Mouse (Mus musculus): ENCODE results near the gene Bhlhe40. TPM values are rescaled to one million over a fixed set of nuclear protein-coding genes. Genes with fewer than 3 reads are reported as not detected.

The Bhlhe40 gene
- polyA plus RNA-seq, 1 experiment from 2014 or later: 25.1 TPM

GRCm38 (mm10) chr6:108696822-108697202, 36.4 kb downstream of the Bhlhe40 start:
- Histone ChIP-seq H3K4me1 (replicated peaks) (peaks cover 8% of the 10 kb centered on the region), H3K4me3 (no peak overlapping the region), H3K4me2 (no peak overlapping the region), H3K9ac (no peak overlapping the region), H3K27me3 (no peaks in the 10 kb centered on the region), H3K36me3 (no peaks in the 10 kb centered on the region), H3K9me3 (replicated peaks) (no peaks in the 10 kb centered on the region), H3K27ac (no peak overlapping the region)
- WGBS: 91% methylated on average over 3 of the region's 3 CpGs
- no peak for ATAC-seq (replicated peaks; ENCODE audit: insufficient number of reproducible peaks, insufficient read depth, low FRiP score, low read depth)

- H3K27ac ChIP-seq: no peak overlapping the region
- WGBS: 89% methylated on average over 10 of the region's 10 CpGs
- no peak overlapping the region for H3K9ac ChIP-seq
- H3K27me3 ChIP-seq: no peaks in the 10 kb centered on the region
- H3K36me3 ChIP-seq: no peaks in the 10 kb centered on the region
- no peak overlapping the region for H3K4me2 ChIP-seq
- ATAC-seq (replicated peaks; ENCODE audit: insufficient number of reproducible peaks, insufficient read depth, low FRiP score, low read depth): no peak
- peaks cover 8% of the 10 kb centered on the region for H3K4me1 ChIP-seq (replicated peaks)
- no peaks in the 10 kb centered on the region for H3K9me3 ChIP-seq (replicated peaks)
- no peak overlapping the region for H3K4me3 ChIP-seq
Measured at GRCm38 (mm10) chr6:108697345-108697744, 36.9 kb downstream of the Bhlhe40 start.

GRCm38 (mm10) chr6:108698343-108698870, 38.0 kb downstream of the Bhlhe40 start:
- H3K27ac ChIP-seq: no peak overlapping the region
- peaks cover 8% of the 10 kb centered on the region for H3K4me1 ChIP-seq (replicated peaks)
- 67% methylated on average over 4 of the region's 4 CpGs for WGBS
- no peaks in the 10 kb centered on the region for H3K27me3 ChIP-seq
- H3K4me2 ChIP-seq: no peak overlapping the region
- H3K4me3 ChIP-seq: no peak overlapping the region
- no peak for ATAC-seq (replicated peaks; ENCODE audit: insufficient number of reproducible peaks, insufficient read depth, low FRiP score, low read depth)
- no peaks in the 10 kb centered on the region for H3K9me3 ChIP-seq (replicated peaks)
- H3K36me3 ChIP-seq: no peaks in the 10 kb centered on the region
- no peak overlapping the region for H3K9ac ChIP-seq

GRCm38 (mm10) chr6:108699679-108700078, 39.2 kb downstream of the Bhlhe40 start:
- WGBS: 66% methylated on average over 3 of the region's 3 CpGs
- Histone ChIP-seq H3K9ac (no peak overlapping the region), H3K27ac (no peak overlapping the region), H3K4me1 (replicated peaks) (peaks cover 11% of the 10 kb centered on the region), H3K9me3 (replicated peaks) (no peaks in the 10 kb centered on the region), H3K27me3 (no peaks in the 10 kb centered on the region), H3K4me3 (no peak overlapping the region), H3K36me3 (no peaks in the 10 kb centered on the region), H3K4me2 (no peak overlapping the region)
- ATAC-seq (replicated peaks; ENCODE audit: insufficient number of reproducible peaks, insufficient read depth, low FRiP score, low read depth): no peak

GRCm38 (mm10) chr6:108700638-108701343, 40.4 kb downstream of the Bhlhe40 start:
- Histone ChIP-seq H3K4me2 (peak overlapping the region; percentile 53), H3K27ac (no peak overlapping the region), H3K4me3 (0 out of 2 replicates have a peak overlapping the region, but pooled peaks have one; percentile 8), H3K9ac (no peak overlapping the region), H3K4me1 (replicated peaks) (peaks cover 12% of the 10 kb centered on the region), H3K9me3 (replicated peaks) (no peaks in the 10 kb centered on the region), H3K27me3 (no peaks in the 10 kb centered on the region), H3K36me3 (no peaks in the 10 kb centered on the region)
- whole genome bisulfite sequencing: 17% methylated on average over 17 of the region's 17 CpGs
- no peak for ATAC-seq (replicated peaks; ENCODE audit: insufficient number of reproducible peaks, insufficient read depth, low FRiP score, low read depth)

GRCm38 (mm10) chr6:108702648-108703047, 42.2 kb downstream of the Bhlhe40 start:
- Histone ChIP-seq H3K9ac (no peak overlapping the region), H3K36me3 (no peaks in the 10 kb centered on the region), H3K27me3 (no peaks in the 10 kb centered on the region), H3K27ac (no peak overlapping the region), H3K4me2 (no peak overlapping the region), H3K9me3 (replicated peaks) (no peaks in the 10 kb centered on the region), H3K4me1 (replicated peaks) (peaks cover 12% of the 10 kb centered on the region), H3K4me3 (no peak overlapping the region)
- WGBS: 55% methylated on average over 3 of the region's 3 CpGs
- no peak for ATAC-seq (replicated peaks; ENCODE audit: insufficient number of reproducible peaks, insufficient read depth, low FRiP score, low read depth)

GRCm38 (mm10) chr6:108703085-108703484, 42.7 kb downstream of the Bhlhe40 start:
- 95% methylated on average over 1 of the region's 1 CpGs for WGBS
- H3K27me3 ChIP-seq: no peaks in the 10 kb centered on the region
- ATAC-seq (replicated peaks; ENCODE audit: insufficient number of reproducible peaks, insufficient read depth, low FRiP score, low read depth): no peak
- H3K9ac ChIP-seq: no peak overlapping the region
- no peak overlapping the region for H3K27ac ChIP-seq
- H3K36me3 ChIP-seq: no peaks in the 10 kb centered on the region
- H3K9me3 ChIP-seq (replicated peaks): no peaks in the 10 kb centered on the region
- H3K4me3 ChIP-seq: no peak overlapping the region
- no peak overlapping the region for H3K4me2 ChIP-seq
- H3K4me1 ChIP-seq (replicated peaks): peaks cover 12% of the 10 kb centered on the region

- Histone ChIP-seq H3K4me1 (replicated peaks) (peaks cover 14% of the 10 kb centered on the region), H3K9ac (no peak overlapping the region), H3K9me3 (replicated peaks) (no peaks in the 10 kb centered on the region), H3K4me3 (no peak overlapping the region), H3K27ac (no peak overlapping the region), H3K4me2 (no peak overlapping the region), H3K27me3 (no peaks in the 10 kb centered on the region), H3K36me3 (no peaks in the 10 kb centered on the region)
- ATAC-seq (replicated peaks; ENCODE audit: insufficient number of reproducible peaks, insufficient read depth, low FRiP score, low read depth): no peak
- 38% methylated on average over 9 of the region's 9 CpGs for WGBS
Measured at GRCm38 (mm10) chr6:108704316-108705080, 44.1 kb downstream of the Bhlhe40 start.

GRCm38 (mm10) chr6:108705957-108706356, 45.5 kb downstream of the Bhlhe40 start:
- Histone ChIP-seq H3K9ac (no peak overlapping the region), H3K4me2 (no peak overlapping the region), H3K27me3 (no peaks in the 10 kb centered on the region), H3K4me1 (replicated peaks) (peaks cover 10% of the 10 kb centered on the region), H3K4me3 (no peak overlapping the region), H3K27ac (no peak overlapping the region), H3K36me3 (no peaks in the 10 kb centered on the region), H3K9me3 (replicated peaks) (no peaks in the 10 kb centered on the region)
- ATAC-seq (replicated peaks; ENCODE audit: insufficient number of reproducible peaks, insufficient read depth, low FRiP score, low read depth): no peak
- 44% methylated on average over 6 of the region's 6 CpGs for WGBS

GRCm38 (mm10) chr6:108706994-108707645, 46.7 kb downstream of the Bhlhe40 start:
- 90% methylated on average over 8 of the region's 8 CpGs for WGBS
- H3K9ac ChIP-seq: no peak overlapping the region
- H3K27me3 ChIP-seq: no peaks in the 10 kb centered on the region
- H3K27ac ChIP-seq: no peak overlapping the region
- ATAC-seq (replicated peaks; ENCODE audit: insufficient number of reproducible peaks, insufficient read depth, low FRiP score, low read depth): no peak
- H3K4me3 ChIP-seq: no peak overlapping the region
- peaks cover 10% of the 10 kb centered on the region for H3K4me1 ChIP-seq (replicated peaks)
- H3K36me3 ChIP-seq: no peaks in the 10 kb centered on the region
- no peaks in the 10 kb centered on the region for H3K9me3 ChIP-seq (replicated peaks)
- H3K4me2 ChIP-seq: no peak overlapping the region

GRCm38 (mm10) chr6:108709131-108709470, 48.7 kb downstream of the Bhlhe40 start:
- Histone ChIP-seq H3K9me3 (replicated peaks) (no peaks in the 10 kb centered on the region), H3K36me3 (no peaks in the 10 kb centered on the region), H3K9ac (no peak overlapping the region; the same call in 1 of the 2 replicates), H3K27me3 (no peaks in the 10 kb centered on the region), H3K27ac (no peak overlapping the region), H3K4me3 (peak overlapping the region; percentile 45), H3K4me2 (peak overlapping the region; percentile 83), H3K4me1 (replicated peaks) (peaks cover 10% of the 10 kb centered on the region)
- ATAC-seq (replicated peaks; ENCODE audit: insufficient number of reproducible peaks, insufficient read depth, low FRiP score, low read depth): no peak
- WGBS: 13% methylated on average over 9 of the region's 9 CpGs

All from heart, embryonic 15.5 days (tissue).